Mouse (Mus musculus) kidney, adult 2 months (tissue): ENCODE measurements at regions not wholly inside any gene's neighbourhood (a gene's known extent, or its start where the extent isn't known, plus 50 kb on each side); places are given as distances from the start of the nearest gene placed in this dataset.

Experiments
- DNase-seq: peaks from one replicate; pipeline ENCODE4 v3.0.0; 2021
- H3K27ac ChIP-seq: fragments of 200-500 bp; 2 replicates; pipeline ENCODE4 v1.5.1; 2012; ENCODE audit warnings: low read depth, low read length, control low read depth, inconsistent platforms; ENCODE audit not compliant: insufficient read depth
- H3K27me3 ChIP-seq: fragments of 200-500 bp; replicated peaks from 2 replicates; pipeline ENCODE4 v1.6.1; 2012; ENCODE audit warnings: mild to moderate bottlenecking, moderate library complexity, low read length, inconsistent platforms; ENCODE audit not compliant: control insufficient read depth, insufficient read depth
- H3K36me3 ChIP-seq: fragments of 200-500 bp; 2 replicates; pipeline ENCODE4 v1.6.1; 2012; ENCODE audit warnings: mild to moderate bottlenecking, moderate library complexity, low read length, inconsistent platforms; ENCODE audit not compliant: control insufficient read depth, insufficient read depth
- H3K4me1 ChIP-seq: fragments of 200-500 bp; 2 replicates; pipeline ENCODE4 v1.6.1; 2011; ENCODE audit warnings: low read length; ENCODE audit not compliant: control insufficient read depth, insufficient read depth
- H3K4me3 ChIP-seq: fragments of 200-500 bp; 2 replicates; pipeline ENCODE4 v1.5.1; 2011; ENCODE audit warnings: mild to moderate bottlenecking, low read depth, low read length, control low read depth; ENCODE audit not compliant: insufficient read depth
- CTCF ChIP-seq: fragments of 200-500 bp; conservative IDR thresholded peaks from 2 replicates; pipeline ENCODE4 v1.5.1; 2011; ENCODE audit warnings: low read depth, mild to moderate bottlenecking, control low read depth, low read length, moderate library complexity, mixed read lengths; ENCODE audit not compliant: insufficient read depth, insufficient read length
- POLR2A ChIP-seq: fragments of 200-500 bp; IDR thresholded peaks from one replicate; pipeline ENCODE4 v1.6.1; 2011; ENCODE audit warnings: low read depth, low read length, control low read depth
- WGBS: fragments of 180-500 bp; shearing (Covaris S2); methylation state at CpG from one replicate; pipeline ENCODE4 v1.1.7; 2018; 5-methylcytosine and 5-hydroxymethylcytosine counted together

- TF ChIP-seq POLR2A (no peak), CTCF (no peak)
- Histone ChIP-seq H3K36me3 (no peaks in the 10 kb centered on the region), H3K4me1 (peaks cover 13% of the 10 kb centered on the region; the same call in 1 of the 2 replicates), H3K4me3 (no peak overlapping the region), H3K27ac (no peak overlapping the region), H3K27me3 (no peaks in the 10 kb centered on the region)
- no peak for DNase-seq
- 90% methylated on average over 1 of the region's 1 CpGs for WGBS
Measured at GRCm38 (mm10) chr9:61291646-61292045, 80.5 kb upstream of the Tle3 start.

GRCm38 (mm10) chr9:61292501-61292900, 79.7 kb upstream of the Tle3 start:
- WGBS: 80% methylated on average over 3 of the region's 3 CpGs
- no peaks in the 10 kb centered on the region for H3K36me3 ChIP-seq
- H3K4me1 ChIP-seq: peaks cover 15% of the 10 kb centered on the region; the same call in 1 of the 2 replicates
- TF ChIP-seq POLR2A (no peak), CTCF (no peak)
- no peak overlapping the region for H3K4me3 ChIP-seq
- H3K27me3 ChIP-seq: no peaks in the 10 kb centered on the region
- peak; percentile 36 for DNase-seq
- no peak overlapping the region for H3K27ac ChIP-seq

GRCm38 (mm10) chr9:61293223-61293985, 78.8 kb upstream of the Tle3 start:
- no peaks in the 10 kb centered on the region for H3K27me3 ChIP-seq
- DNase-seq: peak; percentile 54
- TF ChIP-seq POLR2A: no peak
- peaks cover 15% of the 10 kb centered on the region; the same call in 1 of the 2 replicates for H3K4me1 ChIP-seq
- no peak overlapping the region for H3K27ac ChIP-seq
- H3K36me3 ChIP-seq: no peaks in the 10 kb centered on the region
- 72% methylated on average over 11 of the region's 11 CpGs for WGBS
- no peak overlapping the region for H3K4me3 ChIP-seq

- H3K36me3 ChIP-seq: no peaks in the 10 kb centered on the region
- no peak overlapping the region for H3K4me3 ChIP-seq
- no peak overlapping the region for H3K27ac ChIP-seq
- 64% methylated on average over 4 of the region's 5 CpGs for WGBS
- TF ChIP-seq POLR2A (no peak), CTCF (no peak)
- no peaks in the 10 kb centered on the region for H3K27me3 ChIP-seq
- peaks cover 18% of the 10 kb centered on the region; the same call in 1 of the 2 replicates for H3K4me1 ChIP-seq
- peak; percentile 53 for DNase-seq
Measured at GRCm38 (mm10) chr9:61295001-61295400, 77.2 kb upstream of the Tle3 start.

GRCm38 (mm10) chr9:61296311-61296947, 75.7 kb upstream of the Tle3 start:
- Histone ChIP-seq H3K27me3 (no peaks in the 10 kb centered on the region), H3K27ac (peak overlapping the region; percentile 53; the same call in 1 of the 2 replicates), H3K4me1 (peaks cover 11% of the 10 kb centered on the region; the same call in 1 of the 2 replicates), H3K4me3 (no peak overlapping the region), H3K36me3 (no peaks in the 10 kb centered on the region)
- 60% methylated on average over 9 of the region's 9 CpGs for WGBS
- TF ChIP-seq CTCF: no peak
- no peak for TF ChIP-seq POLR2A
- peak; percentile 83 for DNase-seq

- H3K27me3 ChIP-seq: no peaks in the 10 kb centered on the region
- TF ChIP-seq CTCF: no peak
- no peak for TF ChIP-seq POLR2A
- H3K27ac ChIP-seq: no peak overlapping the region
- H3K4me1 ChIP-seq: peaks cover 11% of the 10 kb centered on the region; the same call in 1 of the 2 replicates
- DNase-seq: no peak
- no peaks in the 10 kb centered on the region for H3K36me3 ChIP-seq
- 73% methylated on average over 4 of the region's 4 CpGs for WGBS
- H3K4me3 ChIP-seq: no peak overlapping the region
Measured at GRCm38 (mm10) chr9:61297385-61297784, 74.8 kb upstream of the Tle3 start.

- Histone ChIP-seq H3K4me1 (peaks cover 11% of the 10 kb centered on the region; the same call in 1 of the 2 replicates), H3K27me3 (no peaks in the 10 kb centered on the region), H3K27ac (no peak overlapping the region), H3K36me3 (no peaks in the 10 kb centered on the region), H3K4me3 (no peak overlapping the region)
- 82% methylated on average over 8 of the region's 8 CpGs for WGBS
- no peak for DNase-seq
- TF ChIP-seq POLR2A (no peak), CTCF (no peak)
Measured at GRCm38 (mm10) chr9:61299873-61300560, 72.1 kb upstream of the Tle3 start.
